Mouse (Mus musculus): Measurements from ENCODE around the gene Cadm1. TPM values are rescaled to one million over a fixed set of nuclear protein-coding genes. Genes with fewer than 3 reads are reported as not detected.

Cadm1 gene
- polyA plus RNA-seq, 1 experiment from 2014 or later = 101 TPM

DNA sequence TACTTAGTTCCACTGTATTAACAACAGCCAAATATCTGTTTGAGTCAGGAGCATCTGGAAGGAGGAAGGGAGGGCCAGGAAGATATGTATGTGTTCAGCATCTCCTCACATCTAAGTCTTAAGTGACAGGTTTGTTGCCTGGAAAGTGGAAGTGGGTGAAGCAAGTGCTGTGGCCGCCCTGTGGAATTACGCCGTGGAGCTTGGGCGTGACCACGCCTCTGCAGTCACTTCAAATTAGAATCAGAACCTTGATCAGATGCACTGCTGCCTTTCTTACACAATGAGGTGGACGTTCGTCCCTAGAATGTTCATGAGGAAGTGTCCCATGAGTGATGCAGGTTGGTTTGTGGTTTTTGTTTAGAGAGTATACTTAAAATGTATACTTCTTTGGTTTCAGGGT, 131.6 kb downstream of the Cadm1 start:
- Histone ChIP-seq H3K36me3 (replicated peaks) (peaks cover 3% of the 10 kb centered on the region; the same call in 1 of the 2 replicates), H3K9me3 (no peaks in the 10 kb centered on the region), H3K4me3 (no peak overlapping the region), H3K27me3 (ENCODE audit: poor library complexity, severe bottlenecking) (no peaks in the 10 kb centered on the region), H3K27ac (no peak overlapping the region), H3K4me1 (no peaks in the 10 kb centered on the region)
- 88% methylated on average over 7 of the region's 7 CpGs for WGBS
- DNase-seq (ENCODE audit: extremely low spot score, low spot score) = no peak

DNA sequence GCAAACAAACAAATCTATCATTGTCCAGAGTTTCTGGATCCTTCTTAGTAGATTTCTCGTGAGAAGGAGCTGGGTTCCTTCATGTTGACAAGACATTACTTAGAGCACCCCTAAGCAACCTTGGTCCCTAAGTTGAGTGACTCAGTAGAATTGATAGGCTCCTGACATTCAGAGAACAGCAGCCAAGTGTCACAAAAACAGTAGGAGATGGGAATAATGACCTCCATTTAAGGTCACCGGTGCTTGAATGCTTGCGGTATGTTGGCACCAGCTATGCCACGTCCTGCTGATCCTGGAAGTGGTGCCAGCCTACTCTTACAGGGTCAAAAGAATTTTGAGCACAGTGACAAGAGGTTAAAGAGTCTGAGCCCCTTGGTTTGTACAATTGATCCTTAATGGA, 139.2 kb downstream of the Cadm1 start:
- no peak for DNase-seq (ENCODE audit: extremely low spot score, low spot score)
- Histone ChIP-seq H3K36me3 (replicated peaks) (peaks cover 5% of the 10 kb centered on the region; the same call in 1 of the 2 replicates), H3K27ac (no peak overlapping the region), H3K4me1 (peaks cover 37% of the 10 kb centered on the region), H3K9me3 (no peaks in the 10 kb centered on the region), H3K4me3 (no peak overlapping the region), H3K27me3 (ENCODE audit: poor library complexity, severe bottlenecking) (no peaks in the 10 kb centered on the region)
- 86% methylated on average over 4 of the region's 4 CpGs for WGBS

DNA sequence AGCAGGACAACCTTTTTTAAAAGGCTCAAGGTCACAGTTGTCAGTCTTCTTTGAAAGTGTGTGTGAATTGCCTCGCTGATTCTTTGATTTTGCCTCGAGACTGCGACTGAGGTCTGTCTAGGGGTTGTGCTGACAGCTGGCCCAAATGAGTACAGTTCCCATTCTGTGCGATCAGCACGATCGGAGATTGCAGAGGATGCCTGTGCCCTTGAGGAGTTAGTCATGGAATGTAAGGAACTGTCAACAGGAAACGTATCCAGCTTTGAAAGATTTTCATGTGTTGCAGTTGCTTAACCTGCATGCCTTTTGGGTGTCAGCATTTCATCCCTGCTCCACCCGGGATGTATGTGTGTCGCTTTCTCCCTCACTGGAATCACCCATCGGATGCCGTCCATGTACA, 141.6 kb downstream of the Cadm1 start:
- no peaks in the 10 kb centered on the region for H3K27me3 ChIP-seq (ENCODE audit: poor library complexity, severe bottlenecking)
- DNase-seq (ENCODE audit: extremely low spot score, low spot score) = no peak
- 82% methylated on average over 11 of the region's 11 CpGs for WGBS

DNA sequence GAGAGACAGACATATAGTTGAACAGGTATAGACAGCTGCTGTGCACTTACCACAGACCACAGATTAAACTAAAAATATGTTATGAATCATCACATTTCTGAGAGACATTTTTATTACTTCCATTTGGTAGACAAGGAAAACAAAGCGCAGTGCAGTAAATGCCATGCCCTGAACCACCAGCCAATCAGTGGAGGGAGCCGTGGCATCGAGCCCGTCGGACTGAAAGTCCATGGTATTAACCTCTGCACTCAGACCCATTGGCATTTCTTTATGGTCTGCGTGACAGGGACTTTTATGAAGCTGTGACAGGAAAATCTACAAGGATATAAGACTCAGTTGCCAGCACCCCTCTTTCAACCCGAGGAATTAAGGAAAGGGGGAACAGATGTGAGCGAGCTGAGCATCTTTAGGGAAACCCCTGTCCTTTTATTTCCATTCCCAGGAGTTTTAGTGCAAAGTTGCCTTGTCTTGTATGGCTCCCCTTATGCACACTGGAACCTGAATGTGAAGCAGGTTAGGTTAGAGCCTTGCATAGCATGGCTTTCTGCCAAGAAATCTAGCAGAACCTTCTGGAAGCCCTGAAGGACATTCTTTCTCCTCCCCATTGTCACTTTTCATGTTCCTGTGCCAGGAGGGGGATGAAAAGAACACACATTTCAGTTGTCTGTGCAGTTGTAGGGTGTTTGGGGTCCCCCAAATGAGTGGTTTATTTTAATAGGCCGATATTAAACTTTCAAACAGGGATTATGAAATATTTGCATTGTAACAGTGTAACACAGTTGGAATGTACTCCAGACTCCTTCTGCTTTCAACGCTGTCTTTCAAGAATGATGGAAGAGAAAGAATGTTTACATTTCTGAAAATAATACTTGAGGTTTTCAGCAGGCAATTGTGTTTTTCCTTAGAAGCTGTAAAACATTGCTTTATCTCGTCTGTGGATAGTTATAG, 145.1 kb downstream of the Cadm1 start:
- H3K9me3 ChIP-seq = no peaks in the 10 kb centered on the region
- H3K36me3 ChIP-seq (replicated peaks) = peaks cover 13% of the 10 kb centered on the region; the same call in 1 of the 2 replicates
- H3K27me3 ChIP-seq (ENCODE audit: poor library complexity, severe bottlenecking) = no peaks in the 10 kb centered on the region
- no peak overlapping the region for H3K27ac ChIP-seq
- H3K4me1 ChIP-seq = peaks cover 22% of the 10 kb centered on the region
- WGBS = 91% methylated on average over 11 of the region's 11 CpGs
- no peak overlapping the region for H3K4me3 ChIP-seq
- DNase-seq (ENCODE audit: extremely low spot score, low spot score) = no peak

More for the DNA sequence above, 141.6 kb downstream of the Cadm1 start:
- H3K27ac ChIP-seq = no peak overlapping the region
- H3K4me1 ChIP-seq = peaks cover 37% of the 10 kb centered on the region
- H3K36me3 ChIP-seq (replicated peaks) = peaks cover 5% of the 10 kb centered on the region; the same call in 1 of the 2 replicates
- no peak overlapping the region for H3K4me3 ChIP-seq
- H3K9me3 ChIP-seq = no peaks in the 10 kb centered on the region

DNA sequence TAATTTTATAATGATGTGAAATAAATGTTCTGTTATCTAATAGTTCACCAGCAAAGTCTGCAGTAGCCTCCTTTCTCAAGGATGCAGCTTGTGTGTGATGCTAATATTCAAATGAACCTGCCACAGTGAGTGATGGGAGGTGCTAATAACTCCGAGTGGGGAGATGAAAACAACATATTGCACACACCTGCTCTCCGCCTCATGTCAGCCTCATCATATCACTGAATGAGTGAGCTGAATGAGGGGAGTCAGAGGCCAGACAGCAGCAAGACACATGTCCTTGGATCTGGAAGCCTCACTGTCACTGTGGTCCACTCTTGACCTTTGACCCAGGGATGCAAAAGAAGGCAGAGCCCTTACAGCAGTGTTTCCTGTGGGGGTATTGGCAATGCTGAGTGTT, 156.9 kb downstream of the Cadm1 start:
- no peak overlapping the region for H3K4me3 ChIP-seq
- no peaks in the 10 kb centered on the region for H3K36me3 ChIP-seq (replicated peaks)
- DNase-seq (ENCODE audit: extremely low spot score, low spot score) = no peak
- 86% methylated on average over 2 of the region's 2 CpGs for whole genome bisulfite sequencing
- H3K27me3 ChIP-seq (ENCODE audit: poor library complexity, severe bottlenecking) = no peaks in the 10 kb centered on the region
- H3K27ac ChIP-seq = no peak overlapping the region
- no peaks in the 10 kb centered on the region for H3K9me3 ChIP-seq
- peaks cover 20% of the 10 kb centered on the region for H3K4me1 ChIP-seq

DNA sequence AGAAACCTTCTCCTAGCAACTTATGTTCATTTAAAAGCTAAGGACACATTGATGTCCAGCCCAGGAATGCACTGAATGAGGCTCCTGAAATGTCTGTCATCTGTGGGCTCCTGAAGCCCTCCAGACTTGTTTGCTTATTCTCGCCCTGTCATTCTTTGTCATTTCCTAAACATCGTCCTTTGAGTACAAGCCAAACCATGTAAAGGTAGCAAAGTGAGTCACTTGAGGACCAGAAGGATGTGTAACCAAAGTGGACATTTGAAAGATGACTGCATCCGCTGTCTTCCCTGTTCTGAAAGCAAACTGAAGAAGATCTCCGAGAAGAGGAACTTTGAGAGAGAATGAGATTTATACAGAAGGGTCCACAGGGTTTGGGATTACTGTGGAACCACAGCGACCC, 157.6 kb downstream of the Cadm1 start:
- Histone ChIP-seq H3K9me3 (no peaks in the 10 kb centered on the region), H3K4me1 (peaks cover 12% of the 10 kb centered on the region), H3K36me3 (replicated peaks) (no peaks in the 10 kb centered on the region), H3K4me3 (no peak overlapping the region), H3K27ac (no peak overlapping the region), H3K27me3 (ENCODE audit: poor library complexity, severe bottlenecking) (no peaks in the 10 kb centered on the region)
- DNase-seq (ENCODE audit: extremely low spot score, low spot score) = no peak
- 96% methylated on average over 5 of the region's 5 CpGs for WGBS

DNA sequence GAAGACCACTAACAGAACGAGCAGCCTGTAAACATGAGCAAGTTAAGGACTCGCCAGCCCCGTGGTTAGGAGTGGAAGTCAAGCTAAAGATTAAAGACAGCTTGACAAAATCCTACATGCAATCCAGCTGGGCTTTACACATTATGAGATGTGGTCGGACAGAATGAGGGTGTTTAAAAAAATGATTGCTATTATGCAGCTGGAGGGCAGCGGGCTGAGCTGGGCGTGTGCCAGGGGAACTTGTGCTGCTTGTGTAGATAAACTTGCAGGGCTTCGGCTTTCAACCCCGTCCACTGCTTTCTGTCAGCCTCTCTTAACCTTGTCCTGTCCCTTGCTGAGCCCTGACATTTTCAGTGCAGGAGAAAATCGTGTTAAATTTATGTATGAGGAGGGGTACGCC, 158.3 kb downstream of the Cadm1 start:
- no peaks in the 10 kb centered on the region for H3K9me3 ChIP-seq
- H3K36me3 ChIP-seq (replicated peaks) = no peaks in the 10 kb centered on the region
- DNase-seq (ENCODE audit: extremely low spot score, low spot score) = no peak
- no peak overlapping the region for H3K4me3 ChIP-seq
- no peak overlapping the region for H3K27ac ChIP-seq
- H3K27me3 ChIP-seq (ENCODE audit: poor library complexity, severe bottlenecking) = no peaks in the 10 kb centered on the region
- WGBS = 89% methylated on average over 10 of the region's 10 CpGs
- peaks cover 13% of the 10 kb centered on the region for H3K4me1 ChIP-seq

DNA sequence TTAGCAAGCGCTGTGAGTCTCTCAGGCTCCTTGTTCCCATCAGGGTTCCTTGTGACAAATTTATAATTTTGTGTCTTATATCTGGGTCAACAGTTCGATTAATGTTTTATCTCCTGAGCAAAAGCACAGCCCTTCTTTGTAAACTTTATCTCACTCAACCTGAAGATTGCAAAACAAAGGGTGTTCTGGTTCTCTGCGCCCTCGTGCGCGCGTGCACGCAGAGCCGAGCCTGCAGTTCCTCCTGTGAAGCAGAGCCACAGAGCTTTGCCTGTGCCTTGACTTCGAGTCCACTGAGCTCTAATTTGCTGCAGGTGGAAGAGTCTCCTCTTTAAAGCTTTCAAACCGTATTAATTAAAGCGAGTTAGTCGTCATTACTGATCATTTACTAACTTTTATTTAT, 162.9 kb downstream of the Cadm1 start:
- Histone ChIP-seq H3K9me3 (no peaks in the 10 kb centered on the region), H3K27ac (no peak overlapping the region), H3K36me3 (replicated peaks) (no peaks in the 10 kb centered on the region), H3K27me3 (ENCODE audit: poor library complexity, severe bottlenecking) (no peaks in the 10 kb centered on the region), H3K4me1 (peaks cover 13% of the 10 kb centered on the region), H3K4me3 (no peak overlapping the region)
- DNase-seq (ENCODE audit: extremely low spot score, low spot score) = no peak
- WGBS = 65% methylated on average over 13 of the region's 13 CpGs

DNA sequence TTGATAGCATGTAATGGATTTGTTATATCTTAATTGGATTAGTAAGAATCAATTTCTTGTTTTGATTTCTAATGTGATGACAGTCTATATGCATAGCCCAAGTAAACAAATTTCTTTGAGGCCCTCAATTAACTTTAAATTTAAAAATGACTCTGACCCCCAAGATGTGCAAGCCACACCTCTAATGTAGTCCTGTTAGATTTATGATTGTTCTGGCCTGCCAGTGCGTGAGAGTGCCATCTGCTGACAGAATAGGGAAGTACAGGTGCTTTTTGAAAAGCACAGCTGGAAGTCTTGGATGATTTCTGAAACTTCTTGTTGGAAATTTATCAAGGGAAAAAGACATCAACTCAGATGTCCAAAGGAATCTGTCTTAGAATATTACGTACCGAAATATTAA, 169.1 kb downstream of the Cadm1 start:
- H3K9me3 ChIP-seq = no peaks in the 10 kb centered on the region
- WGBS = 67% methylated on average over 3 of the region's 3 CpGs
- no peak overlapping the region for H3K4me3 ChIP-seq
- no peaks in the 10 kb centered on the region for H3K27me3 ChIP-seq (ENCODE audit: poor library complexity, severe bottlenecking)
- peaks cover 7% of the 10 kb centered on the region; the same call in 1 of the 2 replicates for H3K36me3 ChIP-seq (replicated peaks)
- H3K4me1 ChIP-seq = peaks cover 12% of the 10 kb centered on the region
- no peak for DNase-seq (ENCODE audit: extremely low spot score, low spot score)
- no peak overlapping the region for H3K27ac ChIP-seq

DNA sequence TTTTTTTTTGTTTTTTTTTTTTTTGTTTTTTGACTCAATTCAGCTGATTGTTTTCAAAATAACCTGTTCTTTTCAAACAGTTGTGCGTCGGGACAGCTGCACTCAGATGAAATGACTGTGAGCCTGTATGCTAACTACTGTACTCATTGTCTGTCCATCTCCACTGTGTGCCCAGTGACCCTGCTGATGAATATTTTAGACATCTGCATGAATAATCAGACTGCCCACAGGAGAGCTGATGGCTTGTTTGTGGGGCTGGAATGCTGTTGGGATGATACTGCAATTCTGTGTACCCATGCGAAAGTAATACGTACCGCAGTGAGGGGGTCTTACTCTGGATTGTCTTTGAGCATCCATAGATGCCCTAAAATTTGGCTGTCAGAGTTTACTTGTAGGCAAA, 170.0 kb downstream of the Cadm1 start:
- WGBS = 92% methylated on average over 5 of the region's 5 CpGs
- no peak for DNase-seq (ENCODE audit: extremely low spot score, low spot score)
- Histone ChIP-seq H3K27me3 (ENCODE audit: poor library complexity, severe bottlenecking) (no peaks in the 10 kb centered on the region), H3K36me3 (replicated peaks) (peaks cover 7% of the 10 kb centered on the region; the same call in 1 of the 2 replicates), H3K27ac (no peak overlapping the region), H3K4me1 (peaks cover 12% of the 10 kb centered on the region), H3K4me3 (no peak overlapping the region), H3K9me3 (no peaks in the 10 kb centered on the region)

DNA sequence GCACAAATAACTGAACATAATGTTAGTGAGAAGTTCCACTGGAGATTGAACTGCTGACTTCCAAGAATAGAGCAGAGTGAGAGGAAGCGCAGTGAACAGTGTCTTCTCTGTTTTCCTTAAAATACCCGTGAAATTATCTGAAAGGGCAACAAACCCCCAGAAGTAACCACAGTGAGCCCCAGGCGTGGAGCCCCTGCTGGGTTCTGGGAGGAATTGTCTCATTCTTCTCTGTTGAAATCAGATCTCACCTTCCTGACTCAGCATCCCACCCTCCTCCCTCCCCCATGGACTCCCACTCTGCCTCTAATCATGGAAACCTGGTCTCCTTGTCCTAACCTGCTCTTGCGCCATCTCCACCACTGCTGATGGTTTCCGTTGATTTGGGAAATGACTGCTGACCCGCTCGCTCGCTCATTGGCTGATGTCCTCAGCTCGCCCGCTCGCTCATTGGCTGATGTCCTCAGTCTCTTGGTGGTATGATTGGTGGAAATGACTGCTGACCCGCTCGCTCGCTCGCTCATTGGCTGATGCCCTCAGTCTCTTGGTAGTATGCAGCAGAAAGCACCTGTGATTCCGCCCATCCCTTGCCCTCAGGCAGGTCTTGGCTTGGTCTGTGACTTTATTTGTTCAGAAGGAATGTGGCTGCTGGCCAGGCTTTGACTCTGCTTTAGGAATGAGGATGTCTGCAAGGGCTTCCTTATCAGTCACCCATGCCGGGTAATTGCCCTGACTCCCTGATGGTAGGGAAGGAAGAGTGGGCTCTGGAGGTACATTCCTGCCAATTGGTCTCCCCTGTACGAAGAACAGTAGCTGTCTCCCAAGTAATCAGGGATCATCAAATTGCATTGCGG, 173.3 kb downstream of the Cadm1 start:
- WGBS = 88% methylated on average over 19 of the region's 19 CpGs

DNA sequence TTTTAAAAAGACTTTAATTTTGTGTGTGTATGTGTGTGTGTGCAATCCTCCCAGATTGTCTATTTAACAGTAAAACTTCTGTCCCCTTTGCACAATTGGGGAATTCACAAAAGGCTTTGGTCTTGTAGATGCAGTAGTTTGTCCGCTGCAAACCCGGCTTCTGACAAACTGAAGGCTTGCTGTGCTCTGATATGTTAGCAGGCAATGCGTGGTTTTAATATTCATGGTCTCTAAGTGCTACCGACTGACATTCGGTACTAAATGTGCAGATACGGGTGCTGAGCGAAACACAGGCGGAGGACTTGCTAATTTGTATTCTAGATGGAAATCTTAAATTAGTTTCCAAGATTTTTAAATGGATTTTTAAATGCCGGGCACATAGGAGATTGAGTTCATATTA, 176.4 kb downstream of the Cadm1 start:
- DNase-seq (ENCODE audit: extremely low spot score, low spot score) = no peak
- H3K4me3 ChIP-seq = no peak overlapping the region
- H3K9me3 ChIP-seq = no peaks in the 10 kb centered on the region
- no peaks in the 10 kb centered on the region for H3K27me3 ChIP-seq (ENCODE audit: poor library complexity, severe bottlenecking)
- H3K4me1 ChIP-seq = peaks cover 37% of the 10 kb centered on the region
- H3K27ac ChIP-seq = no peak overlapping the region
- peaks cover 7% of the 10 kb centered on the region; the same call in 1 of the 2 replicates for H3K36me3 ChIP-seq (replicated peaks)
- 91% methylated on average over 9 of the region's 9 CpGs for WGBS

More for the DNA sequence above, 173.3 kb downstream of the Cadm1 start:
- Histone ChIP-seq H3K4me3 (no peak overlapping the region), H3K27me3 (ENCODE audit: poor library complexity, severe bottlenecking) (no peaks in the 10 kb centered on the region), H3K9me3 (no peaks in the 10 kb centered on the region), H3K27ac (no peak overlapping the region), H3K4me1 (peaks cover 30% of the 10 kb centered on the region), H3K36me3 (replicated peaks) (peaks cover 7% of the 10 kb centered on the region; the same call in 1 of the 2 replicates)
- no peak for DNase-seq (ENCODE audit: extremely low spot score, low spot score)
